Mouse (Mus musculus) kidney, adult 11 months (tissue): ENCODE measurements around the gene Shisal2b.

Experiments used
- DNase-seq: peaks from one replicate; pipeline ENCODE4 v3.0.0; 2022

Gene Shisal2b

DNA sequence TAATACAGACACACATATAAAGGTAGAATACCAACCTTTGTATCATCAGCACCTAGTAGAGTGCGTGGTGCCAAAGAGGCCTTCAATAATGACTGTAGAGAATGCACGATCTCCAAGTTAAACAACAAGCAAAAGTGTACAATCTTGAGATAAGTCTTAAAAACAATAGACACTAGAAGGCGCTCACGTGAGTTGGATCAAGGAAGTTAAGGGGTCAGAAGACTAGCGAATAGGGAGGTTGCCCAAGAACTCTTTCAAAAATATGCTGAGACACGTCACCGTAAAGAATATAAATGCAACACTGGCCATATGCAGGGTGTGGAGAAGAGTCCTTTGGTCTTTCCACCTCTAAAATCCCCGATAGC, 47.4 kb downstream of the Shisal2b start:
- peak; percentile 6 for DNase-seq

- no peak for DNase-seq
Measured at GRCm38 (mm10) chr13:104805681-104806080, 58.0 kb downstream of the Shisal2b start.

DNA sequence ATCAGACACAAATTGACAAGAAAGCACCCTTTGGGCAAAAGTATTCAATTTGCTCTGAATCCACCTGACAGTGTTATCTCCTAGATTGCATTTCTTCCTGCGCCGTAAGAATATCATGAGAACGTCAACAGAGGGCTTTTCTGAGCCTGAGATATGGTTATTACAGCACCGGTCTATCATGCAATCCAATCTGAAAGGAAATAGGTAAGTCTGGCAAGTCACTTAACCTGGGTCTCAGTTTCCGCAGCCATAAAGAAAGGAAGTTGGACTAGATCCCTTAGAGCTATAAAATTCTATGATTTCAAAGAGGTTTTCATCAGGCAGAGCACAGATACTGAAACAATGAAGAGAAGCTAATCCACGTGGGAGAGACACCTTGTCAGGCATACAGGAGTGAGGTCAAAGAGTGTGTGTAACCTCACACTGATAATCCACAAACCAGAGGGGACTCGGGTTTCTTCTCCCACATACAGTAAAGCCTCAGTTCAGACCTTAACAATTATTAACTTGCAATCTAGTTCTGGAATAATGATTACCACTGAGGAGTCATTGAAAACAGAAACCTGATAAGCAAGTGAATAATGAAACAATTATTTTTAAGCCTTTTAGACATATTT, 64.0 kb downstream of the Shisal2b start:
- no peak for DNase-seq

- no peak for DNase-seq
Measured at GRCm38 (mm10) chr13:104799067-104799466, 64.6 kb downstream of the Shisal2b start.
